Mouse (Mus musculus) CD4-positive naive resting alpha-beta T cell, adult 76 days (primary cell): Measurements from ENCODE around the gene Aamdc. TPM values are rescaled to one million over a fixed set of nuclear protein-coding genes. Genes with fewer than 3 reads are reported as not detected.

ENCODE experiments used
- total RNA-seq: library from RNA; stranded (reverse); gene quantifications from one replicate; pipeline ENCODE4 v1.2.4, GENCODE M21; 2023

Aamdc gene
- 18.2 TPM for total RNA-seq

GRCm38 (mm10) chr7:97579067-97579975, at the start of gene Aamdc, which contains the start of gene Rsf1:
Gene Aamdc (minus strand): TSS chr7:97579497.
Gene Rsf1 (plus strand): TSS chr7:97579889.

Other genes starting within 250 kb of the Aamdc start
- 6.2 TPM for gene Usp35, start 247.5 kb downstream of the Aamdc start, total RNA-seq
- gene Kctd21, start 247.2 kb downstream of the Aamdc start, total RNA-seq, result 0.73 TPM
- gene Alg8, start 207.9 kb downstream of the Aamdc start, total RNA-seq, result 6.9 TPM
- 50.6 TPM for gene Ndufc2, start 179.5 kb downstream of the Aamdc start, total RNA-seq
- gene Thrsp, start 161.8 kb downstream of the Aamdc start, total RNA-seq, result not detected
- gene Kctd14, start 128.2 kb downstream of the Aamdc start, total RNA-seq, result 0.26 TPM
- 35.9 TPM for gene Ints4, start 98.5 kb downstream of the Aamdc start, total RNA-seq
- gene Rsf1, start 392 bp upstream of the Aamdc start, total RNA-seq, result 89.7 TPM
- 43.6 TPM for gene Clns1a, start 117.1 kb upstream of the Aamdc start, total RNA-seq
- 1.4 TPM for gene Aqp11, start 158.8 kb upstream of the Aamdc start, total RNA-seq
- 11.1 TPM for gene Pak1, start 209.0 kb upstream of the Aamdc start, total RNA-seq